Mouse (Mus musculus) cerebellum, adult 2 months (tissue): ENCODE data around the gene Plxnc1.

Source experiments
- CTCF ChIP-seq: fragments of 200-500 bp; IDR thresholded peaks from 2 replicates; pipeline ENCODE4 v1.5.1; 2011; ENCODE audit warnings: low read depth, mild to moderate bottlenecking, control low read depth, low read length, moderate library complexity, borderline replicate concordance; ENCODE audit not compliant: insufficient read depth
- POLR2A ChIP-seq: fragments of 200-500 bp; IDR thresholded peaks from 2 replicates; pipeline ENCODE4 v1.6.1; 2011; ENCODE audit warnings: low read length, control low read depth, borderline replicate concordance; ENCODE audit not compliant: insufficient read depth

- TF ChIP-seq CTCF = no peak
- TF ChIP-seq POLR2A = no peak
Observed at GRCm38 (mm10) chr10:94865206-94865605, 79.4 kb downstream of the Plxnc1 start.
